Mouse (Mus musculus) kidney, adult 2 months (tissue): ENCODE results near the gene Cdh15.

Experiments used
- CTCF ChIP-seq: fragments of 200-500 bp; conservative IDR thresholded peaks from 2 replicates; pipeline ENCODE4 v1.5.1; 2011; ENCODE audit warnings: low read depth, mild to moderate bottlenecking, control low read depth, low read length, moderate library complexity, mixed read lengths; ENCODE audit not compliant: insufficient read depth, insufficient read length
- POLR2A ChIP-seq: fragments of 200-500 bp; IDR thresholded peaks from one replicate; pipeline ENCODE4 v1.6.1; 2011; ENCODE audit warnings: low read depth, low read length, control low read depth

DNA sequence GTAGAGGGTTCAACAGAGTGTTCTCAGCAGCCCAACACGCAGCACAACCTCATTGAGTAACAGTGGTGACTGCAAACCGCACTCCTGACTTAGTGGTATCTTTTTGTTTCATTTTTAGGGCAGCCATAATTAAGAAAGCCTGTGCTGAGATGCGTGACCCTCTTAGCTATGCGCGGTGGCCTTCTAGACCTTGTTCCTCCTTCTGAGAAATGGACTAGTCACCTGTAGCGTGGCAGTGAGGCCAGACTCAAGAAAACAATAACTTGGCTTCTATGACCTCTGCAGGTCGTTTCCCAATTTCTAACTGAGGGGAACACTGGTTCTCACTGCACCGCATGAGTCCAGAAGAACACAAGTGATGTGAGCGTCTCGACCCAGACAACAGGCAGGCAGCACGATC lies 56.7 kb downstream of the Cdh15 start:
- no peak for TF ChIP-seq CTCF
- no peak for TF ChIP-seq POLR2A
